Mouse (Mus musculus) left cerebral cortex, adult 11 months (tissue): ENCODE measurements around the gene Lrmp.

Experiments used
- DNase-seq: peaks from one replicate; pipeline ENCODE4 v3.0.0; 2022; ENCODE audit warnings: low spot score

Gene Lrmp

GRCm38 (mm10) chr6:145136831-145137230, 21.4 kb downstream of the Lrmp start:
- no peak for DNase-seq

GRCm38 (mm10) chr6:145139236-145139635, 23.8 kb downstream of the Lrmp start:
- no peak for DNase-seq

GRCm38 (mm10) chr6:145139776-145140475, 24.5 kb downstream of the Lrmp start:
- DNase-seq: no peak

GRCm38 (mm10) chr6:145140706-145141105, 25.3 kb downstream of the Lrmp start:
- DNase-seq: no peak

GRCm38 (mm10) chr6:145141827-145142226, 26.4 kb downstream of the Lrmp start:
- no peak for DNase-seq

- DNase-seq: no peak
Measured at GRCm38 (mm10) chr6:145145173-145145572, 29.7 kb downstream of the Lrmp start.

- no peak for DNase-seq
Measured at GRCm38 (mm10) chr6:145147716-145148115, 32.3 kb downstream of the Lrmp start.

GRCm38 (mm10) chr6:145149054-145149453, 33.6 kb downstream of the Lrmp start:
- no peak for DNase-seq

GRCm38 (mm10) chr6:145158619-145159018, 43.2 kb downstream of the Lrmp start:
- DNase-seq: no peak

- DNase-seq: no peak
Measured at GRCm38 (mm10) chr6:145160581-145160980, 45.1 kb downstream of the Lrmp start.

- DNase-seq: no peak
Measured at GRCm38 (mm10) chr6:145171892-145172606, 56.6 kb downstream of the Lrmp start.

GRCm38 (mm10) chr6:145173781-145174191, 58.3 kb downstream of the Lrmp start:
- no peak for DNase-seq

GRCm38 (mm10) chr6:145175571-145175981, 60.1 kb downstream of the Lrmp start:
- DNase-seq: no peak

GRCm38 (mm10) chr6:145176474-145176873, 61.0 kb downstream of the Lrmp start:
- no peak for DNase-seq

GRCm38 (mm10) chr6:145179665-145180064, 64.2 kb downstream of the Lrmp start:
- no peak for DNase-seq

- DNase-seq: no peak
Measured at GRCm38 (mm10) chr6:145182044-145182443, 66.6 kb downstream of the Lrmp start.

GRCm38 (mm10) chr6:145186096-145186495, 70.6 kb downstream of the Lrmp start:
- no peak for DNase-seq

- peak; percentile 54 for DNase-seq
Measured at GRCm38 (mm10) chr6:145187093-145188088, 71.9 kb downstream of the Lrmp start.

- no peak for DNase-seq
Measured at GRCm38 (mm10) chr6:145193038-145193437, 77.6 kb downstream of the Lrmp start.

GRCm38 (mm10) chr6:145193446-145193845, 78.0 kb downstream of the Lrmp start:
- DNase-seq: no peak

- DNase-seq: no peak
Measured at GRCm38 (mm10) chr6:145197949-145198686, 82.7 kb downstream of the Lrmp start.
